Mouse (Mus musculus) testis, postnatal 14 days (tissue): ENCODE measurements at regions not wholly inside any gene's neighbourhood (a gene's known extent, or its start where the extent isn't known, plus 50 kb on each side); places are given as distances from the start of the nearest gene placed in this dataset.
"Not testable (repeated sequence)": the region's sequence is repeated elsewhere in the genome, so short reads cannot be mapped to it uniquely, and the experiment has no call there.

ENCODE experiments used
- DNase-seq: peaks from one replicate; pipeline ENCODE4 v3.0.0; 2021; ENCODE audit warnings: low spot score

GRCm38 (mm10) chr9:3116311-3116710 is 79.6 kb downstream of the Gm10715 start:
- DNase-seq = not testable (repeated sequence)

GRCm38 (mm10) chr9:3161181-3161580 is 124.5 kb downstream of the Gm10715 start:
- no peak for DNase-seq

GRCm38 (mm10) chr9:3184343-3184742 is 147.7 kb downstream of the Gm10715 start:
- no peak for DNase-seq

GRCm38 (mm10) chr9:3199151-3200018 is 135.6 kb upstream of the Alkbh8 start:
- DNase-seq = peak; percentile 87

- not testable (repeated sequence) for DNase-seq
Measured at GRCm38 (mm10) chr9:3200019-3200347, 135.0 kb upstream of the Alkbh8 start.

- not testable (repeated sequence) for DNase-seq
Measured at GRCm38 (mm10) chr9:3208120-3208519, 126.8 kb upstream of the Alkbh8 start.

GRCm38 (mm10) chr9:3258396-3259300 is 76.3 kb upstream of the Alkbh8 start:
- peak; percentile 58 for DNase-seq

- no peak for DNase-seq
Measured at GRCm38 (mm10) chr9:3260181-3260580, 74.8 kb upstream of the Alkbh8 start.

- DNase-seq = no peak
Measured at GRCm38 (mm10) chr9:3260860-3261259, 74.1 kb upstream of the Alkbh8 start.

GRCm38 (mm10) chr9:3264467-3264866 is 70.5 kb upstream of the Alkbh8 start:
- DNase-seq = no peak

- not testable (repeated sequence) for DNase-seq
Measured at GRCm38 (mm10) chr9:3280496-3280895, 54.4 kb upstream of the Alkbh8 start.

GRCm38 (mm10) chr9:3281906-3282305 is 53.0 kb upstream of the Alkbh8 start:
- not testable (repeated sequence) for DNase-seq

- DNase-seq = not testable (repeated sequence)
Measured at GRCm38 (mm10) chr9:3283381-3283780, 51.6 kb upstream of the Alkbh8 start.
